Mouse (Mus musculus) left cerebral cortex, adult 8-10 months (tissue): ENCODE results near the gene Zfp568. TPM values are rescaled to one million over a fixed set of nuclear protein-coding genes. Genes with fewer than 3 reads are reported as not detected.
A peak's percentile ranks its signal among the peaks of the same experiment; 100 is the strongest.

Source experiments
- DNase-seq, 2 experiments: peaks; one replicate each; pipeline ENCODE4 v3.0.0; 2022; ENCODE audit warnings: low spot score in 2 of 2
- total RNA-seq, 4 experiments: library from RNA; stranded (reverse); gene quantifications; 2 replicates each; pipeline ENCODE4 v1.2.4; 2022

Gene Zfp568
- total RNA-seq, 4 experiments from 2014 or later = 4.0 to 6.8 (median 4.9) TPM

DNA sequence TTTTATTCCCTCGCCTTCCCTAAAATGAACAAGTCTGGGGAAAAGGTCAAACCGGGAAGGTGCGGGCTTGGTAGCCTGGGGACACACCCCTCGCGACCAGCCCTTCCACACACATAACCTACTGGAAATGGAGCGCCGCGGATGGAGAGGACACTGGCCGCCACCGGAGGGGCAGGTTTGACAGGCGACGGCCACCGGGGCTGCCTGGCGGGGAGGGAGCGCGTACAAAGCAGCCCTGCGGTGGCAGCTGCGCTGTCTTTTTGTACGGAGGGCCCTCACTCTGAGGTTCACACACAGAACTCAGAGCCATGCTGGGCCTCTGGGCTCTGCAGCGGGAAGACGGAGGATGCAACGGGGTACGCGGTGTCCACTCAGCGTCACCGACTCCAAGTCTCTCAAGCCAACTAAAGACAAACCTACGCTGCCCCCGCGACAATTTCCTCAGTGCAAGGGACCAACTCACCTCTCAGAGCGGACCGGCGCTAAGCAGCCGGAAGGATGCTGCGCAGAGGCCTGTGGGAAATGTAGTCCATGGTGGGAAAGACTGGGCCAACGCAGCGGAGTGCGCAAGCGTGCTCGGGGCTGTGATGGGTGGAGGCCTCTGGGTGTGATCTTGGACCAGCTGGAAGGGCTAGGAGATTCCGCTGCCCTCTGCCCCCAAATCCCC lies 67.3 kb downstream of the Zfp568 start, which contains the start of gene Zfp14:
Gene Zfp14, minus strand, starts transcription at position 499 of the 667 bp plus-strand sequence.
- peak; percentile 85 for DNase-seq

DNA sequence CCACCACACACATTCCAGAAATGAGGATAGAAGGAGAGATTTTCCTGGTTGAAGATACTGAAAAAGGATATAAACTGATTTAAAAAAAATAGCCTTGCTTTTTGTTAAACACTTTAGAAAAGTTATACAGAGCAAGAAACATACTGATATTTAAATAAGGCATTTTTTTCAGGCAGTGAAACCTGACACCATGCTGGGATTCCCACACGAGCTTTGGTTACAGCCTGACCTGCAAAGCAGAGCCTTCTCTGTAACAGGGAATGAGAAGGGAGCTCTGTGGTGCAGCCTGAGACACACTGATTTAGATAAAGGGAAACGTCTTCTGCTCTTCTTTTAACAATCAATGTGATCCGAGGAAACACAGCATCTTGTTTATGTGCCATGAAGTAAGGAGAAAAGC lies 69.8 kb downstream of the Zfp568 start:
- DNase-seq = no peak

DNA sequence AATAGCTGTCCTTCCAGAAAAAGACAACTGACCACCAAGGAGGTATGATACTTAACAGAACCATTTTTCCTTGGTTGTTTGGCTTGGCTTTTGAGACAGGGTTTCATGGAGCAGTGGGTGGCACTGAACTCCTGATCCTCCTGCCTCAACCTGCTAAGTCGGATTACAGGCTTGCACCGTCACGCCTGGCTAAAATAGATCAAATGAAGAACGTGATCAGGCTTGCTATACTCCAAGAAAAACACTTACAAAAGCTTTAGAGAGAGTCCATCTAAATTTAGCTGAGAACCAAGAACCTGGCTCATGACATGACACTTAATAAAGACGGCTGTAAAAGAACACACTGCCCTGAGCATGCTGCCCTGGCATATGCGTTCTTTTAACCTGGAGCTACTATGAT lies 76.6 kb downstream of the Zfp568 start:
- DNase-seq = no peak

DNA sequence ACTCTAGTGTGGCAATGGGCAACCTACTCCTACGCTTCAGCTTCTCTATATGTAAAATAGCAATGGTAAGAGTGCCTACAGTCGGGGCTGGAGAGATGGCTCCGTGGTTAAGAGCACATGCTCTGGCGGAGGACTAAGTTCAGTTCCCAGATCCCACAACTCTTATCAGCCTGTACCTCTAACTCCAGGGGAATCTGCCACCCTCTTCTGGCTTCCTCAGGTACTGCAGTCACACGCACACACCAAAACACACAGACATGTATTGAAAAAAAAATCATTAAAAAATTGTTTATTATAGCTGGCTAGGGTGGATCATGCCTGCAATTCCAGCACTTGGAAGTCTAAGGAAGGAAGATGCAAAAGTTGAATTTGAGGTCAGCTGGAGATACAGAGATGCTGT lies 78.7 kb downstream of the Zfp568 start:
- DNase-seq = no peak

DNA sequence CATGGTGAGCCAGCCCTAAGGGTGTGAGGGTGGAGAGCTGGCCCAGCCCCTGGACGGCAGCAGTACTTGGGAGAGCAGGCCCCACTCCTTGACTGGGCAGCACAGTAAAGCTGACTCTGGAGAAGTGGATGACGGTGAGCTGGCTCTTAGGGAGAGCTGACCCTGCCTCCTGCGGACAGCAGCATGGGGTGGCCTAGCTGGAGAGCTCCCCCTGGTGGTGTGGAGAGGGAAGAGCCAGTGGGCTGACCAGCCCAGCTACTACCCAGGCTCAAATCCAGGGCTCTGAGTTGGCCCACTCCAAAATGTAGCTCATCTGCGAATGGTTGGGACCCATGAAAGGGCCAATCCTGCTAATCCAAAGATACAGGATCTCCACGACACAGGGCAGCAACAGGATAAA lies 80.9 kb downstream of the Zfp568 start:
- DNase-seq = no peak

DNA sequence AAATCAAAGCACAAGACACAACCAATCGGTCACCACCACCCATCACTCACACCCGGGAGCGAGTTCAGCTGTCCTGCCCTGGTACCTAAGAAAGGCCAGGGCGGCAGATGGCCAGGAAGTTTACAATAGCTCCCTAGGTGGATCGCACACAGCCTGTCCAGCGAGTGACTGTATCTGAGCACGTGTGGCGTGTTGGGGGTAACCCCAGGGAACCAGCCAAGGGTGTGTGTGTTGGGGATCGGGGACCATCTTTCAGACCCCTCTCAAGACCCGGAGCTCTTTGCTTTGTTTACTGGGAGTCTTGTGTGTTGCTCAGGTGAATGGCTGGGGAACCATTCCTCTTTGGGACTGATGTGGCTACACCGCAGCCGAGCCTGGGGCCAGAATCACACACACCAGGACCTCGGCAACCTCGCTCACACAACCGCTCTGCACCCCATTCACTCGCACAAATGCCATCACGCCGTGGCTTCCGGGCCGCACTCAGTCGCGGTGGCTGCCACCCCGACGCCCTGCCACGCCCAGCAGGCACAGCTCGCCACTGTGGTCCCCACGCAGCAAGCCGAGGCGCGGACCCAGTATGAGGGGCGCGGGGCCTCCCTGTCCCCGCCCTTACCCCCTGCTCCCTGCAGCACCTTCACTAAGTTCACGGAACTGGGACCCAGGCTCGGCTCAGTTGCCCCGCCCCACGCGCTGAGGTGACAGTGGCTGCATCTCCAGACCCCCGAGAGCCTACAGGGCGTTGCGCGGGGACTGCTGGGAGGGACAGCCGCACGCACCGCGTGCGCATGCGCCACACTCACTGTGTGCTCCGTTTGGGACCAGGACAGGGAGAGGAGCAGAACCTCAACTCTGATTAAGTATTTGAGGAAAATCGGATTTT lies 88.6 kb downstream of the Zfp568 start, which contains the start of gene Zfp82:
Gene Zfp82, minus strand, starts transcription at position 755 of the 883 bp plus-strand sequence.
- peak; percentile 75 to 80 for DNase-seq

Other genes starting within 250 kb of the Zfp568 start
- gene Zfp84, start 215.4 kb upstream of the Zfp568 start, total RNA-seq = 10 to 100 TPM; 16.7 to 18.4 (median 17.4) TPM
- 10 to 100 TPM; 10.2 to 11.5 (median 11.0) TPM for gene Zfp30, start 200.0 kb upstream of the Zfp568 start, total RNA-seq
- gene Zfp790, start 167.8 kb upstream of the Zfp568 start, total RNA-seq = 10 to 100 TPM; 20.5 to 23.8 (median 21.1) TPM
- gene Zfp940, start 130.3 kb upstream of the Zfp568 start, total RNA-seq = 10 to 100 TPM; 14.3 to 21.6 (median 18.6) TPM
- gene Zfp420, start 124.0 kb upstream of the Zfp568 start, total RNA-seq = 10 to 100 TPM; 13.7 to 16.2 (median 14.9) TPM
- 10 to 100 TPM; 17.5 to 22.5 (median 18.0) TPM for gene Zfp27, start 77.4 kb upstream of the Zfp568 start, total RNA-seq
- gene Zfp383, start 75.7 kb upstream of the Zfp568 start, total RNA-seq = 1 to 10 TPM; 8.0 to 9.5 (median 8.8) TPM
- gene Zfp74, start 29.9 kb upstream of the Zfp568 start, total RNA-seq = 10 to 100 TPM; 16.6 to 17.9 (median 17.6) TPM
- 10 to 100 TPM in 2 of 4 experiments, 1 to 10 TPM in 2; 7.5 to 10.8 (median 9.9) TPM for gene Zfp14, start 67.4 kb downstream of the Zfp568 start, total RNA-seq
- 1 to 10 TPM; 5.7 to 6.5 (median 5.7) TPM for gene Zfp82, start 88.9 kb downstream of the Zfp568 start, total RNA-seq
- gene Gm26920, start 106.5 kb downstream of the Zfp568 start, total RNA-seq = under 1 TPM in 1 of 4 experiments, not detected in 3; 0.58 TPM
- gene Zfp566, start 106.6 kb downstream of the Zfp568 start, total RNA-seq = 10 to 100 TPM in 2 of 4 experiments, 1 to 10 TPM in 2; 9.3 to 11.2 (median 10.4) TPM
- gene Zfp260, start 110.8 kb downstream of the Zfp568 start, total RNA-seq = 10 to 100 TPM; 65.7 to 79.1 (median 70.9) TPM
- 10 to 100 TPM; 28.9 to 31.5 (median 30.1) TPM for gene Zfp382, start 138.0 kb downstream of the Zfp568 start, total RNA-seq
- gene Zfp146, start 185.8 kb downstream of the Zfp568 start, total RNA-seq = 10 to 100 TPM; 45.6 to 47.7 (median 46.7) TPM
- gene Cox7a1, start 200.2 kb downstream of the Zfp568 start, total RNA-seq = 1 to 10 TPM; 3.7 to 9.1 (median 5.7) TPM
- gene Capns1, start 214.9 kb downstream of the Zfp568 start, total RNA-seq = 100 to 1,000 TPM; 173 to 205 (median 180) TPM
- gene Polr2i, start 248.0 kb downstream of the Zfp568 start, total RNA-seq = 10 to 100 TPM; 56.6 to 66.4 (median 60.7) TPM
- gene Tbcb, start 248.3 kb downstream of the Zfp568 start, total RNA-seq = 100 to 1,000 TPM; 119 to 124 (median 122) TPM